Mouse (Mus musculus): ENCODE measurements around the gene Rpl3l.
"Not testable (repeated sequence)": the region's sequence is repeated elsewhere in the genome, so short reads cannot be mapped to it uniquely, and the experiment has no call there.

DNA sequence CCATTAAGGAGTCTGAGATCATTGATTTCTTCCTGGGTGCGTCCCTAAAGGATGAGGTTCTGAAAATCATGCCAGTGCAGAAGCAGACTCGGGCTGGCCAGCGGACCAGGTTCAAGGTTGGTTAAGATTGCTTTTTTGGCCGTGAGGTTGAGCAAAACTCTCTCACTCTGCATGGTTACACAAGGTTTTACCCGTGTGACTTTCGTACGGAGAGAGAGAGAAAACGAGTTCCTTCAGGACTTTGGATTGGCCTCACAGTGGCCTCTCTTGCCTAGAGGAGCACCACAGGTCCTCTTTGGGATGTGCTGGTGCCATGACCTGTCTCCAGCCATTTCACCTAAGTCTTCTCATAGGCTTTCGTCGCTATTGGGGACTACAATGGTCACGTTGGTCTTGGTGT is 7.0 kb upstream of the Rpl3l start:
- not testable (repeated sequence) for TF ChIP-seq CTCF (IDR thresholded peaks at IDR 0.05; ENCODE audit: low read depth, low read length); POLR2A (IDR thresholded peaks at IDR 0.05; ENCODE audit: extremely low read depth, insufficient read depth, low read length)
